Mouse (Mus musculus): ENCODE measurements around the gene Rassf1.

- TF ChIP-seq CTCF (IDR thresholded peaks at IDR 0.05; ENCODE audit: extremely low read depth, insufficient read depth, low read length), result no peak
- TF ChIP-seq POLR2A (IDR thresholded peaks at IDR 0.05; ENCODE audit: extremely low read depth, insufficient read depth, low read length), result no peak
Observed at GRCm38 (mm10) chr9:107510384-107511100, 40.8 kb upstream of the Rassf1 start.

Measured in cortical plate, adult 2 months (tissue).